Mouse (Mus musculus) heart, embryonic 11.5 days (tissue): ENCODE measurements around the gene Eif5. TPM values are rescaled to one million over a fixed set of nuclear protein-coding genes. Genes with fewer than 3 reads are reported as not detected.

Experiments used
- ATAC-seq: fragments of 200-750 bp; cut with Nextera tagmentation; replicated peaks from 2 replicates; pipeline ENCODE4 v1.8.0; 2017; ENCODE audit warnings: moderate library complexity; ENCODE audit not compliant: insufficient number of reproducible peaks, low FRiP score, low TSS enrichment
- H3K27ac ChIP-seq: fragments of 300-500 bp; sonication (generic); 2 replicates; pipeline ENCODE4 v1.5.1; 2014; ENCODE audit warnings: mild to moderate bottlenecking, low read depth, low read length
- H3K27me3 ChIP-seq: fragments of 300-500 bp; sonication (generic); 2 replicates; pipeline ENCODE4 v1.6.1; 2014; ENCODE audit warnings: mild to moderate bottlenecking, low read length, mixed read lengths; ENCODE audit not compliant: control insufficient read depth, insufficient read depth
- H3K36me3 ChIP-seq: fragments of 300-500 bp; sonication (generic); 2 replicates; pipeline ENCODE4 v1.6.1; 2014; ENCODE audit warnings: mild to moderate bottlenecking, low read length, moderate library complexity, mixed read lengths; ENCODE audit not compliant: control insufficient read depth, insufficient read depth
- H3K4me1 ChIP-seq: fragments of 300-500 bp; sonication (generic); 2 replicates; pipeline ENCODE4 v1.6.1; 2014; ENCODE audit warnings: low read length; ENCODE audit not compliant: control insufficient read depth, insufficient read depth
- H3K4me2 ChIP-seq: fragments of 300-500 bp; sonication (generic); 2 replicates; pipeline ENCODE4 v1.6.1; 2014; ENCODE audit warnings: mild to moderate bottlenecking, moderate library complexity
- H3K4me3 ChIP-seq: fragments of 300-500 bp; sonication (generic); 2 replicates; pipeline ENCODE4 v1.5.1; 2014; ENCODE audit warnings: low read depth, low read length
- H3K9ac ChIP-seq: fragments of 300-500 bp; sonication (generic); 2 replicates; pipeline ENCODE4 v1.6.1; 2014; ENCODE audit warnings: mild to moderate bottlenecking, low read depth, low read length, moderate library complexity
- H3K9me3 ChIP-seq: fragments of 300-500 bp; sonication (generic); replicated peaks from 2 replicates; pipeline ENCODE4 v1.6.1; 2016; ENCODE audit warnings: low read length; ENCODE audit not compliant: control insufficient read depth
- WGBS: fragments of 180-500 bp; shearing (Covaris S2); extraction: QIAGEN DNeasy Blood & Tissue Kit; methylation state at CpG from one replicate; pipeline ENCODE4 v1.1.7; 2014; ENCODE audit not compliant: insufficient replicate concordance; 5-methylcytosine and 5-hydroxymethylcytosine counted together
- polyA plus RNA-seq: library from polyadenylated mRNA; unstranded; fragments of >200 nt; fragmentation: Nextera tagmentation; extraction: Ambion mirVana; gene quantifications from 2 replicates; pipeline ENCODE4 v1.2.1, GENCODE M21; 2014

Eif5 gene
- polyA plus RNA-seq, 1 experiment from 2014 or later, result 505 TPM

DNA sequence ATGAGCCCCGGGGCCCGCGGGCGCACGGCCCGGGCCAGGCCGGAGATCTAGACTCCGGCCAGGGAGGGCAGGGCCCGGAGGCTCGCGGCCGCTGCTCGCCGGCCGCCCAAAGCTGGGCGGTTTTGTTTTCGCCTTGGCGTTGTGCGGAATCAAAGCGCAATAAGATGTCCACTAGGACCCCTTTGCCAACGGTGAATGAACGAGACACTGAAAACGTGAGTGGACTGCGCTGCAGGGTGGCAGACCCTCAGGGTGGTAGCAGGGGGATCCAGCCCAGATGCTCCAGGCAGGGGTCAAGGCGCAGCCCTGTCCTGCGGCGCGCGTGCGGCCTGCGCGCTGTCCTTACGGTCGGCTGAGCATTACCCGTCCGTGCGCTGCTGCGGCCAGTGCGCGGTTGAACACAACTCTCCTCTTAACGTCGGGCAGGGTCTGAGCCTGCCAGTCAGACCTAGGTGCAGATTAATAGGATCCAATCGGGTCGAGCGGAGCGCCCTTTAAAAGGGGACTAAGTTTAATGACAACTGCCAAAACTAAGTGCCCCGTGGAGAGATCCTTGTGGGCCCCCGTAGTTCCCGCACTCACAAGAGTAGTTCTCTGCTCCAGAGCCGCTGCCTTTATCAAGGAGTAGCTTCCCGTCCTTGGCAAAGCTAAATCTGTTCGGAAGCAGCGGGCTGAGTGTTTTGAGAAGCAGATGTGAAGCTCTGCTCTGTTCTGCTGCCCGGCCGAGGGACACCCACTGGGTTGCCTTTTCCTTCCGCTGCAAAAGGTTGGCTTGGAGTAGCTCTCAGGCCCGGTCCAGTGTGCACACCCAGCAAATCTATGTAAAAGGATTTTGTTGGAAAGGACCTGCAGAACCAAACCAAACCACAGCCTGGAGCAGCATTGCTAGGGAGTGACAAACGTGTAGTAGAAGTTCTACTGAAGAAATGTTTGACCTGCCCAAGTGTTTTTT is 37.3 kb downstream of the Eif5 start:
- peak; percentile 71 for ATAC-seq
- Histone ChIP-seq H3K4me3 (peak overlapping the region; percentile 100), H3K4me2 (peak overlapping the region; percentile 94), H3K9me3 (no peaks in the 10 kb centered on the region), H3K27ac (peak overlapping the region; percentile 95), H3K9ac (peak overlapping the region; percentile 98), H3K27me3 (no peaks in the 10 kb centered on the region), H3K4me1 (peaks cover 12% of the 10 kb centered on the region), H3K36me3 (no peaks in the 10 kb centered on the region)
- WGBS, result under 1% methylated on average over 58 of the region's 58 CpGs

DNA sequence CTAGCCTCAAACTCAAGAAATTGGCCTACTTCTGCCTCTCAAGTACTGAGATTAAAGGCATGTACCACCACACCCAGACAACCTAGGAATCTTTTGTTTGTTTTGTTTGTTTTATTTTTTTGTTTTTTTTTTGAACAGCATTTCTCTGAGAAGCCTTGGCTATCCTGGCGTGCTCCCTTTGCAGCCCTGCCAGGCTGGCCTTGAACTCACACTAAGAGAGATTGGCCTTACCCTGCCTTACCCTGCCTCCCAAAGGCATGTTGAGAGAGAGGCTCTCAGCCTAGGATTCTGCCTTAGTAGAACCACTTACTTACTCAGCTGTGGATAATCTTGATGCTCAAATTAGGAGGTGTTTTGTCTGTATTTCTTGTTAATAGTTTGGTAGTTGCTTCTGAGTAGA is 45.2 kb downstream of the Eif5 start:
- no peak overlapping the region for H3K27ac ChIP-seq
- WGBS, result 93% methylated on average over 1 of the region's 1 CpGs
- no peak overlapping the region for H3K4me2 ChIP-seq
- no peaks in the 10 kb centered on the region for H3K27me3 ChIP-seq
- no peaks in the 10 kb centered on the region for H3K36me3 ChIP-seq
- no peaks in the 10 kb centered on the region for H3K9me3 ChIP-seq
- peaks cover 8% of the 10 kb centered on the region for H3K4me1 ChIP-seq
- no peak for ATAC-seq
- no peak overlapping the region for H3K4me3 ChIP-seq
- no peak overlapping the region for H3K9ac ChIP-seq

DNA sequence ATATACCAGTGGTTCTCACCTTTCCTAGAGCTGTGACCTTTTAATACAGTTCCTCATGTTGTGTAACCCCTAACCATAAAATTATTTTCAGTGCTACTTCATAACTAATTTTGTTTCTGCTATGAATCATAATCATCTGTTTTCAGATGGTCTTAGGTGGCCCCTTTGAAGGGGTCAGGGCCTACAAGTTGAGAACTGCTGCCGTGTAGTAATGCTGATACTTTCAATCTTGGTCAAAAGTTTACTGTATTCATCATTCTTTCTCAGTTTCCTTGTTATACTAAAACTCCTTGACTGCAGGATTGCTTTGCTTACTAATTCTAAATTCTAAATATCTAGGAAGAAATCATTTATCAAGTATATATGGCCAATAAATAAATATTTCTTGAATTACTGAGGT is 46.6 kb downstream of the Eif5 start:
- ATAC-seq, result no peak

DNA sequence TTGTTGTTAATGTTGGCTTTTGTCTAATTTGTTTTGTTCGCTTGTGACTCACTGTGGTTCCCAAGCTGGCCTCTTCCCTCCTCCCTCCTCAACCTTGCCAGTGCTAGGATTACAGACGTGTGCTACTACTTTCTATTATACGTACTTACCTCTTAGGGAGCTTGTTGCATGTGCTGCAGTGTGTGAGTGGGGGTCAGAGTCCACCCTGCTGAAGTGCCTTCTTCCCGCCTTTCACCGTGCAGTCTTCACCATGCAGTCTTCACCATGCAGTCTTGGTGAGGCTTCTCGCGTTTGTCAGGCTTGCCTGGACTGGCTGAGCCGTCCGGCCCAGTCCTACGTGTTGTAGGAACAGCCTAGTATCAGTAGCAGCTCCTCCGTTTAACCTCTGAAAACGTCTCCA is 49.4 kb downstream of the Eif5 start:
- no peaks in the 10 kb centered on the region for H3K9me3 ChIP-seq
- peaks cover 8% of the 10 kb centered on the region for H3K4me1 ChIP-seq
- no peak overlapping the region for H3K4me3 ChIP-seq
- H3K36me3 ChIP-seq, result no peaks in the 10 kb centered on the region
- H3K27me3 ChIP-seq, result no peaks in the 10 kb centered on the region
- no peak overlapping the region for H3K9ac ChIP-seq
- no peak overlapping the region for H3K4me2 ChIP-seq
- 76% methylated on average over 12 of the region's 12 CpGs for WGBS
- H3K27ac ChIP-seq, result no peak overlapping the region
- no peak for ATAC-seq

More for the DNA sequence above, 46.6 kb downstream of the Eif5 start:
- no peaks in the 10 kb centered on the region for H3K27me3 ChIP-seq
- H3K4me1 ChIP-seq, result peaks cover 8% of the 10 kb centered on the region
- no peak overlapping the region for H3K27ac ChIP-seq
- H3K4me2 ChIP-seq, result no peak overlapping the region
- no peak overlapping the region for H3K9ac ChIP-seq
- WGBS, result 88% methylated on average over 1 of the region's 1 CpGs
- H3K9me3 ChIP-seq, result no peaks in the 10 kb centered on the region
- H3K36me3 ChIP-seq, result no peaks in the 10 kb centered on the region
- H3K4me3 ChIP-seq, result no peak overlapping the region

DNA sequence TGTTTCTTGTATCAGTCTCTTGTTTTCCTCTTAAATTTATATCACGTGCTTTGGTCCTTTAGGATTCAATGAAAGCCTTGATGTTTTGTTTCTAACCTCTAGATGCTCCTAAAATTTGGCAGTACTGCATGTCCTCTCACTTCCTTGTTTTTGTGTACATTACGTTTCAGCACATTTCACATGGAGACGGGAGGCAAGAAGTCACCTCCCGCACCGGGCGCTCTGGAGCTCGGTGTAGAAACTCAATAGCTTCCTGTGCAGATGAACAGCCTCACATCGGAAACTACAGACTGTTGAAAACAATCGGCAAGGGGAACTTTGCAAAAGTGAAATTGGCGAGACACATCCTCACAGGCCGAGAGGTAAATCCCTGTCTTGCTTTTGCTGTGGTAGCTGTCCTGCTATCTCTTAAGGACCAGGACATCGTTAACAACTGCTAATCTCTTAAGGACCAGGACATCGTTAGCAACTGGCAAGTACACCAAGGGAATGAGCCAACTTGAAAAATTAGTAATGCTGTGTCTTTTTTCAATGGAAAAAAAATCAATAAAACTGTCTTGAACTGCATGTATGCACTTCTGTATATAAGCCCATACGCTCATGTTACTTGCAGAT is 54.7 kb downstream of the Eif5 start:
- Histone ChIP-seq H3K27ac (no peak overlapping the region), H3K4me1 (no peaks in the 10 kb centered on the region), H3K4me3 (no peak overlapping the region), H3K27me3 (no peaks in the 10 kb centered on the region), H3K4me2 (no peak overlapping the region), H3K36me3 (peaks cover 12% of the 10 kb centered on the region), H3K9me3 (no peaks in the 10 kb centered on the region), H3K9ac (no peak overlapping the region)
- WGBS, result 75% methylated on average over 14 of the region's 14 CpGs
- no peak for ATAC-seq

DNA sequence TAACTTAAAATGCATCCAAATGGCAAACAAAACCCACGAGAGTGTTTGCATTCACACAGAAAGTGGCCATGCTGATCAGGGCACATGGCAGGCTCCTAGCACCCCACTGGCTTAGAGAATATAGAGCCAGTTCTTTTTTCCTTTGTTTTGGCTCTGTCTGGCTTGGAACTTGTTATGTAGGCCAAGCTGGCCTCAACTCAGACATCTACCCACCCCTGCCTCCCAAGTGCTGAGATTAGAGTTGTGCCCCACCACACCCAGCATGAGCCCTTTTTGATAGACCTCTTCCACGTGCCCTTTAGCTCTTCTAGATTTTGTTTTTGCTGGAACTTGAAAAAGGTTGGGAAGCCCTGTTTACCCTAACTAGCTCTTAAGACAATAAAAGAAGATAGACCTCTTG is 56.0 kb downstream of the Eif5 start:
- H3K4me1 ChIP-seq, result no peaks in the 10 kb centered on the region
- H3K27ac ChIP-seq, result no peak overlapping the region
- peaks cover 12% of the 10 kb centered on the region for H3K36me3 ChIP-seq
- H3K9ac ChIP-seq, result no peak overlapping the region
- H3K9me3 ChIP-seq, result no peaks in the 10 kb centered on the region
- WGBS, result 87% methylated on average over 2 of the region's 2 CpGs
- H3K27me3 ChIP-seq, result no peaks in the 10 kb centered on the region
- no peak overlapping the region for H3K4me2 ChIP-seq
- no peak overlapping the region for H3K4me3 ChIP-seq
- no peak for ATAC-seq

Other genes with a start within 250 kb of the Eif5 start
- gene Cdc42bpb, start 160.3 kb upstream of the Eif5 start, polyA plus RNA-seq, result 25.4 and 33.2 TPM in 2 replicates
- 0.50 TPM in 1 of 2 replicates, not detected in the other for gene Lbhd2, start 131.2 kb upstream of the Eif5 start, polyA plus RNA-seq
- gene Exoc3l4, start 121.0 kb upstream of the Eif5 start, polyA plus RNA-seq, result 11.3 and 11.6 TPM in 2 replicates
- 7.7 and 11.2 TPM in 2 replicates for gene Tnfaip2, start 95.5 kb upstream of the Eif5 start, polyA plus RNA-seq
- 5.5 and 6.2 TPM in 2 replicates for gene Gm266, start 52.2 kb upstream of the Eif5 start, polyA plus RNA-seq
- 45.7 and 47.7 TPM in 2 replicates for gene Mark3, start 36.5 kb downstream of the Eif5 start, polyA plus RNA-seq
- 454 and 458 TPM in 2 replicates for gene Ckb, start 134.3 kb downstream of the Eif5 start, polyA plus RNA-seq
- 3.4 and 4.6 TPM in 2 replicates for gene Trmt61a, start 140.1 kb downstream of the Eif5 start, polyA plus RNA-seq
- 41.8 and 42.8 TPM in 2 replicates for gene Bag5, start 175.2 kb downstream of the Eif5 start, polyA plus RNA-seq
- 50.0 and 51.3 TPM in 2 replicates for gene Apopt1, start 175.2 kb downstream of the Eif5 start, polyA plus RNA-seq
- gene Klc1, start 220.8 kb downstream of the Eif5 start, polyA plus RNA-seq, result 94.9 and 101 TPM in 2 replicates